Mouse (Mus musculus): ENCODE results near the gene Celf5. TPM values are rescaled to one million over a fixed set of nuclear protein-coding genes. Genes with fewer than 3 reads are reported as not detected.

The Celf5 gene
- total and polyA plus RNA-seq, 2 experiments from 2014 or later: 0.07 TPM; not detected in 1

DNA sequence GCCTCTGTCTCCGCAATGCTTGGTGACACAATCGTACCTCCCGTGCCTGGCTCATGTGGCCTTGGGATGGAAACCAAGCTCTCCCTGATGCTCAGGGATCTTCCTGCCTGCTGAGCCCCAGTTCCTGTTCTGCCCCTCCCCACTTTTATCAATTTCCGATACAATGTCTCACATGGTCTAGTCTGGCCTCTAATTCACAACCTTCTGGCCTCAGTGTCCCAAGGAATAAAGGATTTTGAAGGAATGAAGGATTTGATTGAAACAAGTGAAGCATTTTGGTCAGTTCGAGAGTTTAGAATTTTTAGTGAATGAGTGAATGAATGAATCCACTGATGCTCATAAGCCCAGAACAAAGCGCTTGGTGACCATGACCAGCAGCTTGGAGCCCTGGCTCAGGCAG is 40.6 kb upstream of the Celf5 start:
- no peaks in the 10 kb centered on the region for H3K36me3 ChIP-seq (replicated peaks; ENCODE audit: control insufficient read depth, insufficient read depth, low read length)
- H3K4me1 ChIP-seq (ENCODE audit: control insufficient read depth, insufficient read depth): no peaks in the 10 kb centered on the region; the same call in 1 of the 2 replicates
- DNase-seq (ENCODE audit: low spot score) (no peak), ATAC-seq (ENCODE audit: insufficient read depth, low read depth) (no peak)
- no peak overlapping the region for H3K4me3 ChIP-seq (ENCODE audit: low read depth, low read length)
- no peak overlapping the region for H3K9ac ChIP-seq (replicated peaks; ENCODE audit: low read depth, low read length)
- TF ChIP-seq CTCF (IDR thresholded peaks at IDR 0.05; ENCODE audit: low read depth) (no peak), EP300 (IDR thresholded peaks at IDR 0.05; ENCODE audit: low read depth) (no peak)
- H3K27ac ChIP-seq (ENCODE audit: low read depth): no peak overlapping the region
- H3K9me3 ChIP-seq (replicated peaks; ENCODE audit: control insufficient read depth, low read length): no peaks in the 10 kb centered on the region
- H3K27me3 ChIP-seq (ENCODE audit: control insufficient read depth, insufficient read depth, low read length): no peaks in the 10 kb centered on the region; the same call in 1 of the 2 replicates
- no peak overlapping the region for H3K4me2 ChIP-seq (ENCODE audit: low read depth, low read length)
- WGBS: 63% methylated on average over 6 of the region's 6 CpGs

DNA sequence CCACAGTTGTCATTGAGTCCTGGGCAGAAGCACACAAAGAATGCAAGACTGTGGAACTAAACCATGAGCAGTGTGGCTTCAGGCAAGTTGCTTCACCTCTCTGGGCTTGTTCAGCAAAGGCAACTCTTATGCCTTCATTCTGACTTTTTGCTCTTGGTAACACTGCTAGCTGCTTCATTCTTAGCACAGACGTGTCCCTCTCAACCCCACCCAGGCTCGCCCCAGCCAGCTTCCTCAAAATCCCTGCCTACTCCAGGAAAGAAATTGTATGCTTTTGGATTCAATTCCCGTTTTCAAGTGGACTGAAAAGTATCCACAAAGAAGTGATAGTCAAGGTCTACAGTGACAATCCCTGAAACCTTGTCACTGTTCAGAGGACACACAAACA is 37.5 kb upstream of the Celf5 start:
- no peaks in the 10 kb centered on the region for H3K36me3 ChIP-seq (replicated peaks; ENCODE audit: control insufficient read depth, insufficient read depth, low read length)
- H3K9ac ChIP-seq (replicated peaks; ENCODE audit: low read depth, low read length): no peak overlapping the region
- ATAC-seq (ENCODE audit: insufficient read depth, low read depth) (no peak), DNase-seq (ENCODE audit: low spot score) (no peak)
- H3K4me2 ChIP-seq (ENCODE audit: low read depth, low read length): no peak overlapping the region
- H3K4me1 ChIP-seq (ENCODE audit: control insufficient read depth, insufficient read depth): no peaks in the 10 kb centered on the region; the same call in 1 of the 2 replicates
- TF ChIP-seq EP300 (IDR thresholded peaks at IDR 0.05; ENCODE audit: low read depth) (no peak), CTCF (IDR thresholded peaks at IDR 0.05; ENCODE audit: low read depth) (no peak)
- H3K4me3 ChIP-seq (ENCODE audit: low read depth, low read length): no peak overlapping the region
- 56% methylated on average over 3 of the region's 3 CpGs for WGBS
- H3K27me3 ChIP-seq (ENCODE audit: control insufficient read depth, insufficient read depth, low read length): no peaks in the 10 kb centered on the region; the same call in 1 of the 2 replicates
- H3K27ac ChIP-seq (ENCODE audit: low read depth): no peak overlapping the region
- no peaks in the 10 kb centered on the region for H3K9me3 ChIP-seq (replicated peaks; ENCODE audit: control insufficient read depth, low read length)

DNA sequence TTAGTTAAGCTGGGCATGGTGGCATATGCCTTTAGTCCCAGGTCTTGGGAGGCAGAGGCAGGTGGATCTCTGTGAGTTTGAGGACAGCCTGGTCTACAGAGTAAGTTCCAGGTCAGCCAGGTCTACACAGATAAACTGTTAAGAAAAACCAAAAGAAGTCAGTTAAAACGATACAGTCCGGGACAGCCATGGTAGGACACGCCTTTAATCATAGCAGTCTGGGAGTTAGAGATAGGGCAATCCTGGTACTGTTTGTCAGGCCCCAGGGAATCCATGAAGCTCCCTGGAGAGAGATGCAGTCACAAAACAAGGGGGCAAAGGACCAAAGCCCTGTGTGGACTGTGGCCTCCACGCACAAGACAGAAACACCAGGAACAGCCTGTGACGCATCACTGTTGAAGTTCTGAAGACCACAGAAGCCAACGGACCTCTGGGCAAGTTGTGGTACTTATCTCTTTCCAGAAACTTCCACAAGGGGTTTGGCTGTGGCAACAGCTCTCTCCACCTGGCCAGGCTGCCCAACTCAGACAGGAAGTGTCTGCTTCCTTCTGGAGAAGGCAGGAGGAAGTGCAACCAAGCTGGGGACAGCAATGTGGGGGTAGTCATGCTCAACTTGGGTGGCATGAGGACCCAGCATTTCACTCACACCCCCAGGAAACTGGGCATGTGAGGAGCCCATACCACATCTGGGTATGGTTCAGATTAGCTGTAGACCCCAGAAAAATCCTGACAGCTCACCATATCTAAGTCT is 36.9 kb upstream of the Celf5 start:
- no peak overlapping the region for H3K27ac ChIP-seq (ENCODE audit: low read depth)
- TF ChIP-seq EP300 (IDR thresholded peaks at IDR 0.05; ENCODE audit: low read depth) (no peak), CTCF (IDR thresholded peaks at IDR 0.05; ENCODE audit: low read depth) (no peak)
- 61% methylated on average over 6 of the region's 6 CpGs for WGBS

DNA sequence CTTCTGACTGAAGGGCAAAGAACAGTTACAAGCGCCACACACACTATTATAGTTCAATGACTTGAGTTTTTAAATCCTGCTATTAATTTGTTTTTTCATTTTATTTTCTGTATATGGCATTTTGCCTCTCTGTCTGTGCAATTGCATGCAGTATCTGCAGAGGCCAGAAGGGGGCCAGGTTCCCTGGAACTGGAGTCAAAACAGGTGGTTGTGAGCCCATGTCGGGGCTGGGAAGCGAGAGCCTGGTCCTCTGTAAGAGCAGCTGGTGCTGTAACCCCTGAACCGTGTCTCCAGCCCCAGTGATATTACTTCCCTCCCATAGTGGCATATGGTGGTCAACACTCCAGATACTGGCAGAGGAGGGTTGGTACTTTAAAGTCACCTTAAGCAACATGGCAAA is 36.0 kb upstream of the Celf5 start:
- Histone ChIP-seq H3K4me1 (ENCODE audit: control insufficient read depth, insufficient read depth) (no peaks in the 10 kb centered on the region), H3K9ac (replicated peaks; ENCODE audit: low read depth, low read length) (no peak overlapping the region), H3K27me3 (ENCODE audit: control insufficient read depth, insufficient read depth, low read length) (no peaks in the 10 kb centered on the region), H3K9me3 (replicated peaks; ENCODE audit: control insufficient read depth, low read length) (no peaks in the 10 kb centered on the region), H3K4me3 (ENCODE audit: low read depth, low read length) (no peak overlapping the region), H3K27ac (ENCODE audit: low read depth) (no peak overlapping the region), H3K36me3 (replicated peaks; ENCODE audit: control insufficient read depth, insufficient read depth, low read length) (no peaks in the 10 kb centered on the region), H3K4me2 (ENCODE audit: low read depth, low read length) (no peak overlapping the region)
- WGBS: 12% methylated on average over 4 of the region's 4 CpGs
- DNase-seq (ENCODE audit: low spot score) (no peak), ATAC-seq (ENCODE audit: insufficient read depth, low read depth) (no peak; the same call in 1 of the 2 replicates)
- no peak for TF ChIP-seq EP300 (IDR thresholded peaks at IDR 0.05; ENCODE audit: low read depth)
- TF ChIP-seq CTCF (IDR thresholded peaks at IDR 0.05; ENCODE audit: low read depth): peak; percentile 76

More for the DNA sequence above, 36.9 kb upstream of the Celf5 start:
- Histone ChIP-seq H3K27me3 (ENCODE audit: control insufficient read depth, insufficient read depth, low read length) (no peaks in the 10 kb centered on the region; the same call in 1 of the 2 replicates), H3K9ac (replicated peaks; ENCODE audit: low read depth, low read length) (no peak overlapping the region), H3K36me3 (replicated peaks; ENCODE audit: control insufficient read depth, insufficient read depth, low read length) (no peaks in the 10 kb centered on the region), H3K4me2 (ENCODE audit: low read depth, low read length) (no peak overlapping the region), H3K9me3 (replicated peaks; ENCODE audit: control insufficient read depth, low read length) (no peaks in the 10 kb centered on the region), H3K4me1 (ENCODE audit: control insufficient read depth, insufficient read depth) (no peaks in the 10 kb centered on the region; the same call in 1 of the 2 replicates), H3K4me3 (ENCODE audit: low read depth, low read length) (no peak overlapping the region)
- no peak for ATAC-seq (ENCODE audit: insufficient read depth, low read depth)
- no peak for DNase-seq (ENCODE audit: low spot score)

DNA sequence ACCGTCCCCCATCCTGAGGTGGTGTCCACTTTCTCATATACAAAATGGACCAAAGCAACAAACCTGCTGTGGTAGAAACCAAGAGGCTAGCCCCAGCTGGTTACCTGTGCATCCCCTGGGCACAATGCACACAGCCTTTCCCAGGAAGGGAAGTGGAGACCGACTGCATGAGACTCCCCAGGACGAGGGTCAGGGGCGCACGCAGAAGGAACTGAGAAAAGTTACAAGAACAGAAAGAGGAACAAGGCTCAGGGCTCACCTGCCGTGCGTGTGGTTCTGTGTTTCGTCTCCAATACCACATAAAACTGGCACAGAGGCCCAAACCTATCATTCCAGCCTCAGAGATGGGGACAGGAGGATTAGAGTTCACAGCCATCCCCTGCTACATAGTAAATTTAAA is 34.7 kb upstream of the Celf5 start:
- Histone ChIP-seq H3K27me3 (ENCODE audit: control insufficient read depth, insufficient read depth, low read length) (no peaks in the 10 kb centered on the region), H3K4me1 (ENCODE audit: control insufficient read depth, insufficient read depth) (no peaks in the 10 kb centered on the region), H3K4me3 (ENCODE audit: low read depth, low read length) (no peak overlapping the region), H3K36me3 (replicated peaks; ENCODE audit: control insufficient read depth, insufficient read depth, low read length) (no peaks in the 10 kb centered on the region), H3K27ac (ENCODE audit: low read depth) (no peak overlapping the region), H3K4me2 (ENCODE audit: low read depth, low read length) (no peak overlapping the region), H3K9me3 (replicated peaks; ENCODE audit: control insufficient read depth, low read length) (no peaks in the 10 kb centered on the region), H3K9ac (replicated peaks; ENCODE audit: low read depth, low read length) (no peak overlapping the region)
- DNase-seq (ENCODE audit: low spot score) (no peak), ATAC-seq (ENCODE audit: insufficient read depth, low read depth) (no peak)
- TF ChIP-seq EP300 (IDR thresholded peaks at IDR 0.05; ENCODE audit: low read depth) (no peak), CTCF (IDR thresholded peaks at IDR 0.05; ENCODE audit: low read depth) (no peak)
- 63% methylated on average over 8 of the region's 8 CpGs for WGBS

DNA sequence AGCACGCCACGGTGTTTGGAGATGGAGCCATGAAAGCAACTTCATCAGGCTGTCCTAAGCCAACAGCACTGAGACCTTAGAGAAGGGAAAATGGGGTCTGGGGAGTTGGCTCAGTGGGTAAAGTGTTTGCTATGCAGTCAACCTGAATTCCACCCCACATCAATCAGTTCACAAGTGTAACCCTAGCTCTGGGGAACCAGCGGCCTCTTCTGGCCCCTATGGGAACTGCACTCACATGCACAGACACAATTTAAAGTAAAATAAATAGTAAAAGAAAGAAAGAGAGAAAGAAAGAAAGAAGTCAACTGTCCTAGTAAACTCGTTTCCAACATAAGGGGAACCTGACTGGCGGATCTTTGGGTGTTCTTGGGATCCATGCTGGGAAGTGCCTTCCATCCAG is 31.3 kb upstream of the Celf5 start:
- TF ChIP-seq CTCF (IDR thresholded peaks at IDR 0.05; ENCODE audit: low read depth) (no peak), EP300 (IDR thresholded peaks at IDR 0.05; ENCODE audit: low read depth) (no peak)

More for the DNA sequence above, 31.3 kb upstream of the Celf5 start:
- no peaks in the 10 kb centered on the region for H3K27me3 ChIP-seq (ENCODE audit: control insufficient read depth, insufficient read depth, low read length)
- H3K9ac ChIP-seq (replicated peaks; ENCODE audit: low read depth, low read length): no peak overlapping the region
- H3K4me3 ChIP-seq (ENCODE audit: low read depth, low read length): no peak overlapping the region
- H3K27ac ChIP-seq (ENCODE audit: low read depth): no peak overlapping the region
- H3K4me1 ChIP-seq (ENCODE audit: control insufficient read depth, insufficient read depth): no peaks in the 10 kb centered on the region
- no peak for ATAC-seq (ENCODE audit: insufficient read depth, low read depth)
- no peaks in the 10 kb centered on the region for H3K9me3 ChIP-seq (replicated peaks; ENCODE audit: control insufficient read depth, low read length)
- no peaks in the 10 kb centered on the region for H3K36me3 ChIP-seq (replicated peaks; ENCODE audit: control insufficient read depth, insufficient read depth, low read length)
- no peak overlapping the region for H3K4me2 ChIP-seq (ENCODE audit: low read depth, low read length)
- DNase-seq (ENCODE audit: low spot score): no peak
- WGBS: 86% methylated on average over 5 of the region's 5 CpGs
